ENCODE assay signal across 23 mouse cellular contexts in genomic region chr2:10167283-10167682, GRCm38 (mm10). TPM values are rescaled to one million over a fixed set of nuclear protein-coding genes. Genes with fewer than 3 reads are reported as not detected.
DNase-seq lines count a peak whose midpoint lies in the region; ATAC-seq and TF ChIP-seq lines count a peak whose summit lies in the region.
"Had no signal": no experiment of that assay in that cellular context is flagged by ENCODE, and none has a peak within 500 bp of the region (broad histone marks: within the 10 kb centered on the region; RNA-seq: fewer than 3 reads in every experiment).

No protein-coding gene starts in this region.

- no peak overlapping the region for H3K4me3 ChIP-seq in gastrocnemius, adult 2 months
- no peak overlapping the region; the same call in 1 of the 2 replicates for H3K4me3 ChIP-seq in liver, embryonic 12.5 days
- H3K4me3 ChIP-seq in liver, postnatal 0 days (ENCODE audit: low read depth, low read length), result no peak overlapping the region
- H3K4me3 ChIP-seq in hindbrain, embryonic 14.5 days (replicated peaks; ENCODE audit: low read length), result no peak overlapping the region
- H3K4me3 ChIP-seq: forebrain, embryonic 15.5 days; heart, embryonic 10.5 days; heart, embryonic 15.5 days; kidney, embryonic 15.5 days had no signal

- H3K9ac ChIP-seq in liver, embryonic 12.5 days, result no peak overlapping the region
- no peak overlapping the region for H3K9ac ChIP-seq in liver, postnatal 0 days (replicated peaks)
- H3K9ac ChIP-seq in hindbrain, embryonic 14.5 days, result no peak overlapping the region
- H3K9ac ChIP-seq: forebrain, embryonic 15.5 days; heart, embryonic 15.5 days; kidney, embryonic 15.5 days; lung, embryonic 14.5 days had no signal

- WGBS in liver, embryonic 12.5 days (ENCODE audit: insufficient replicate concordance), result 28% methylated on average over 11 of the region's 11 CpGs
- WGBS in liver, postnatal 0 days (ENCODE audit: insufficient replicate concordance), result 38% methylated on average over 11 of the region's 11 CpGs
- 92% methylated on average over 11 of the region's 11 CpGs for WGBS in hindbrain, embryonic 14.5 days

- TF ChIP-seq CTCF in gastrocnemius, adult 2 months (IDR thresholded peaks at IDR 0.05), result no peak
- no peak for TF ChIP-seq CTCF in liver, postnatal 0 days (IDR thresholded peaks at IDR 0.05; ENCODE audit: low read depth)

- H3K9me3 ChIP-seq in liver, embryonic 12.5 days (replicated peaks), result no peaks in the 10 kb centered on the region
- no peaks in the 10 kb centered on the region for H3K9me3 ChIP-seq in liver, postnatal 0 days (ENCODE audit: low read length)
- H3K9me3 ChIP-seq in hindbrain, embryonic 14.5 days (ENCODE audit: control insufficient read depth, low read length), result no peaks in the 10 kb centered on the region
- H3K9me3 ChIP-seq: forebrain, embryonic 15.5 days; heart, embryonic 10.5 days; heart, embryonic 15.5 days; kidney, embryonic 15.5 days had no signal

- H3K27ac ChIP-seq in gastrocnemius, adult 2 months, result 0 out of 2 replicates have a peak overlapping the region, but pooled peaks have one; percentile 28
- H3K27ac ChIP-seq in liver, embryonic 12.5 days, result no peak overlapping the region
- H3K27ac ChIP-seq in liver, postnatal 0 days (ENCODE audit: low read depth), result no peak overlapping the region
- no peak overlapping the region for H3K27ac ChIP-seq in hindbrain, embryonic 14.5 days
- H3K27ac ChIP-seq: forebrain, embryonic 15.5 days; heart, embryonic 10.5 days; heart, embryonic 15.5 days; hindbrain, postnatal 0 days; kidney, embryonic 15.5 days had no signal

- intact Hi-C loops in gastrocnemius, adult 2 months (cut with DNase I), result no loop called here

- no peak for TF ChIP-seq EP300 in liver, postnatal 0 days (IDR thresholded peaks at IDR 0.05; ENCODE audit: low read depth)

- H3K4me2 ChIP-seq in liver, embryonic 12.5 days, result peak overlapping the region; percentile 47
- H3K4me2 ChIP-seq in liver, postnatal 0 days (ENCODE audit: low read depth, low read length), result no peak overlapping the region
- no peak overlapping the region for H3K4me2 ChIP-seq in hindbrain, embryonic 14.5 days (replicated peaks)
- H3K4me2 ChIP-seq: forebrain, embryonic 15.5 days; heart, embryonic 15.5 days; kidney, embryonic 15.5 days; lung, embryonic 14.5 days had no signal

- no peaks in the 10 kb centered on the region for H3K36me3 ChIP-seq in liver, embryonic 12.5 days
- H3K36me3 ChIP-seq in liver, postnatal 0 days (replicated peaks; ENCODE audit: insufficient read depth, low read length), result no peaks in the 10 kb centered on the region
- H3K36me3 ChIP-seq in hindbrain, embryonic 14.5 days (replicated peaks; ENCODE audit: control insufficient read depth, insufficient read depth), result no peaks in the 10 kb centered on the region
- H3K36me3 ChIP-seq: forebrain, embryonic 15.5 days; heart, embryonic 10.5 days; heart, embryonic 15.5 days; kidney, embryonic 15.5 days had no signal

- peaks cover 31% of the 10 kb centered on the region for H3K4me1 ChIP-seq in liver, embryonic 12.5 days
- no peaks in the 10 kb centered on the region for H3K4me1 ChIP-seq in liver, postnatal 0 days (ENCODE audit: insufficient read depth)
- H3K4me1 ChIP-seq in hindbrain, embryonic 14.5 days (replicated peaks; ENCODE audit: control insufficient read depth, insufficient read depth, low read length), result no peaks in the 10 kb centered on the region
- H3K4me1 ChIP-seq: forebrain, embryonic 15.5 days; heart, embryonic 10.5 days; heart, embryonic 15.5 days; kidney, embryonic 15.5 days had no signal

- DNase-seq in gastrocnemius, adult 2 months, result no peak
- DNase-seq in gastrocnemius, postnatal 10 days, result no peak
- DNase-seq in liver, postnatal 0 days, result no peak
- no peak for DNase-seq in hindbrain, embryonic 14.5 days (ENCODE audit: low spot score)
- DNase-seq in layer of hippocampus, postnatal 25 days (ENCODE audit: extremely low spot score in 1 of 2, low spot score in 1 of 2), result no peak
- no peak for DNase-seq in spleen, postnatal 4 days (ENCODE audit: low spot score in 2 of 2)
- DNase-seq: adrenal gland, adult 2 months; adrenal gland, postnatal 36 days; cerebellum, adult 18-20 months; cerebellum, postnatal 10 days; kidney, postnatal 25 days; lung, postnatal 14 days; midbrain, embryonic 14.5 days had no signal

- ATAC-seq in liver, embryonic 12.5 days, result peak; percentile 92
- peak; percentile 33; the same call in 1 of the 2 replicates for ATAC-seq in liver, postnatal 0 days
- ATAC-seq in inflammation-experienced regulatory T-cells, adult 6 months, result no peak
- ATAC-seq in hindbrain, embryonic 14.5 days (ENCODE audit: low FRiP score), result no peak
- ATAC-seq: forebrain, embryonic 15.5 days; hindbrain, postnatal 0 days; intestine, postnatal 0 days had no signal

- H3K27me3 ChIP-seq in liver, embryonic 12.5 days (replicated peaks), result no peaks in the 10 kb centered on the region
- no peaks in the 10 kb centered on the region for H3K27me3 ChIP-seq in liver, postnatal 0 days (ENCODE audit: insufficient read depth, low read length)
- no peaks in the 10 kb centered on the region for H3K27me3 ChIP-seq in hindbrain, embryonic 14.5 days (ENCODE audit: control insufficient read depth, insufficient read depth, low read length)
- H3K27me3 ChIP-seq: forebrain, embryonic 15.5 days; heart, embryonic 15.5 days; kidney, embryonic 15.5 days had no signal

RNA-seq across cellular contexts. Expression of gene Itih5, which starts 13.9 kb away (rescaled TPM):
- total RNA-seq in gastrocnemius, adult 2 months (2021), result 10 to 100 TPM in 1 of 2 experiments, 1 to 10 TPM in 1; 7.3 to 14.9 TPM
- 10 to 100 TPM; 65.9 to 76.6 TPM for total RNA-seq in gastrocnemius, postnatal 10 days (2021)
- 4.6 and 5.1 TPM in 2 replicates for polyA plus RNA-seq in liver, embryonic 12.5 days (2016; fragmentation: Nextera tagmentation; extraction: Ambion mirVana)
- polyA plus RNA-seq in liver, postnatal 0 days (2015; fragmentation: Nextera tagmentation; extraction: Ambion mirVana), result 2.8 and 3.2 TPM in 2 replicates
- polyA plus RNA-seq in inflammation-experienced regulatory T-cells, adult 6 months (2017; shearing (Covaris generic)), result 10 to 100 TPM in 1 of 3 experiments, 1 to 10 TPM in 2; 6.5 to 11.0 (median 7.3) TPM
- 10.4 and 10.9 TPM in 2 replicates for polyA plus RNA-seq in hindbrain, embryonic 14.5 days (2014; fragmentation: Nextera tagmentation; extraction: Ambion mirVana)
- 10 to 100 TPM; 14.4 to 15.8 TPM for total RNA-seq in layer of hippocampus, postnatal 25 days (2021)

RNA-seq across cellular contexts. Expression of gene Itih2, which starts 36.1 kb away (rescaled TPM):
- under 1 TPM; 0.33 TPM for total RNA-seq in gastrocnemius, adult 2 months (2021)
- 1 to 10 TPM in 1 of 2 experiments, under 1 TPM in 1; 0.40 to 1.5 TPM for total RNA-seq in gastrocnemius, postnatal 10 days (2021)
- 230 and 235 TPM in 2 replicates for polyA plus RNA-seq in liver, embryonic 12.5 days (2016; fragmentation: Nextera tagmentation; extraction: Ambion mirVana)
- polyA plus RNA-seq in liver, postnatal 0 days (2015; fragmentation: Nextera tagmentation; extraction: Ambion mirVana), result 527 and 547 TPM in 2 replicates
- not detected for polyA plus RNA-seq in inflammation-experienced regulatory T-cells, adult 6 months (2017; shearing (Covaris generic))
- polyA plus RNA-seq in hindbrain, embryonic 14.5 days (2014; fragmentation: Nextera tagmentation; extraction: Ambion mirVana), result 3.4 and 4.1 TPM in 2 replicates
- total RNA-seq in layer of hippocampus, postnatal 25 days (2021), result 1 to 10 TPM; 1.6 to 2.1 TPM
- total RNA-seq: monocyte, adult 5-6 weeks had no signal

Comparison
In these comparisons a context has a peak if more than half of its experiments do, and no peak if none do; other contexts are left out.
1. ATAC-seq: peak in liver, embryonic 12.5 days (single experiment) and liver, postnatal 0 days (single experiment); none in inflammation-experienced regulatory T-cells, adult 6 months (single experiment) and hindbrain, embryonic 14.5 days (single experiment).
2. RNA of gene Itih2, which starts 36.1 kb away (polyA plus RNA-seq): 527 to 547 TPM in liver, postnatal 0 days and 230 to 235 TPM in liver, embryonic 12.5 days; 3.4 to 4.1 TPM in hindbrain, embryonic 14.5 days and not detected in inflammation-experienced regulatory T-cells, adult 6 months; every median in the first group is over 10 times any median in the second.